Mouse (Mus musculus): ENCODE measurements around the gene Plin1. TPM values are rescaled to one million over a fixed set of nuclear protein-coding genes. Genes with fewer than 3 reads are reported as not detected.

Gene Plin1
- not detected for total RNA-seq (2021)
- long read RNA-seq, experiment 1, partial matches to known transcripts: 1 of 2 reads
- long read RNA-seq, experiment 1, other reads (novel, unspliced or antisense): 1 of 2 reads
- long read RNA-seq, experiment 2: 0 reads

- H3K4me3 ChIP-seq: no peak within 1 kb of the TSS
- intact Hi-C loops (cut with DNase I): no loop called here
- DNase-seq (ENCODE audit: extremely low spot score in 1 of 2, low spot score in 2 of 2): no peak
- no peak within 1 kb of the TSS for H3K27ac ChIP-seq
- no peak for TF ChIP-seq CTCF (IDR thresholded peaks at IDR 0.05)
Observed at GRCm38 (mm10) chr7:79732622-79733021, at the start of gene Plin1. Gene Plin1, minus strand, starts transcription at chr7:79732903.

GRCm38 (mm10) chr7:79782516-79782855, 49.8 kb upstream of the Plin1 start:
- TF ChIP-seq CTCF (IDR thresholded peaks at IDR 0.05): no peak
- H3K4me3 ChIP-seq: no peak overlapping the region
- intact Hi-C loops (cut with DNase I): no loop called here
- DNase-seq (ENCODE audit: extremely low spot score in 1 of 2, low spot score in 2 of 2): no peak
- H3K27ac ChIP-seq: no peak overlapping the region

GRCm38 (mm10) chr7:79781826-79782515, 49.3 kb upstream of the Plin1 start:
- no peak for DNase-seq (ENCODE audit: extremely low spot score in 1 of 2, low spot score in 2 of 2)
- TF ChIP-seq CTCF (IDR thresholded peaks at IDR 0.05): no peak
- Histone ChIP-seq H3K27ac (no peak overlapping the region), H3K4me3 (no peak overlapping the region)
- intact Hi-C loops (cut with DNase I): no loop called here

GRCm38 (mm10) chr7:79780647-79781626, 48.2 kb upstream of the Plin1 start:
- H3K4me3 ChIP-seq: peak overlapping the region; percentile 36
- intact Hi-C loops (cut with DNase I): no loop called here
- DNase-seq (ENCODE audit: extremely low spot score in 1 of 2, low spot score in 2 of 2): peak; percentile 61 to 75
- peak; percentile 99 for TF ChIP-seq CTCF (IDR thresholded peaks at IDR 0.05)
- H3K27ac ChIP-seq: no peak overlapping the region

GRCm38 (mm10) chr7:79771561-79772512, 39.1 kb upstream of the Plin1 start:
- intact Hi-C loops (cut with DNase I): no loop called here
- Histone ChIP-seq H3K27ac (peak overlapping the region; percentile 41; the same call in 1 of the 2 replicates), H3K4me3 (no peak overlapping the region)
- no peak for TF ChIP-seq CTCF (IDR thresholded peaks at IDR 0.05)
- DNase-seq (ENCODE audit: extremely low spot score in 1 of 2, low spot score in 2 of 2): no peak

GRCm38 (mm10) chr7:79769664-79770063, 37.0 kb upstream of the Plin1 start:
- no peak overlapping the region for H3K4me3 ChIP-seq
- intact Hi-C loops (cut with DNase I): no loop called here
- H3K27ac ChIP-seq: no peak overlapping the region
- TF ChIP-seq CTCF (IDR thresholded peaks at IDR 0.05): no peak
- no peak for DNase-seq (ENCODE audit: extremely low spot score in 1 of 2, low spot score in 2 of 2)

- no peak; the same call in 1 of the 2 replicates for TF ChIP-seq CTCF (IDR thresholded peaks at IDR 0.05)
- intact Hi-C loops (cut with DNase I): no loop called here
- DNase-seq (ENCODE audit: extremely low spot score in 1 of 2, low spot score in 2 of 2): no peak
- H3K4me3 ChIP-seq: no peak overlapping the region
- H3K27ac ChIP-seq: no peak overlapping the region
Observed at GRCm38 (mm10) chr7:79765991-79766390, 33.3 kb upstream of the Plin1 start.

GRCm38 (mm10) chr7:79762106-79762505, 29.4 kb upstream of the Plin1 start:
- no peak for DNase-seq (ENCODE audit: extremely low spot score in 1 of 2, low spot score in 2 of 2)
- intact Hi-C loops (cut with DNase I): no loop called here
- H3K4me3 ChIP-seq: no peak overlapping the region

GRCm38 (mm10) chr7:79761124-79761876, 28.6 kb upstream of the Plin1 start:
- no peak for TF ChIP-seq CTCF (IDR thresholded peaks at IDR 0.05)
- Histone ChIP-seq H3K4me3 (no peak overlapping the region), H3K27ac (no peak overlapping the region)
- no peak for DNase-seq (ENCODE audit: extremely low spot score in 1 of 2, low spot score in 2 of 2)
- intact Hi-C loops (cut with DNase I): no loop called here

More at GRCm38 (mm10) chr7:79762106-79762505, 29.4 kb upstream of the Plin1 start:
- no peak for TF ChIP-seq CTCF (IDR thresholded peaks at IDR 0.05)
- H3K27ac ChIP-seq: no peak overlapping the region

GRCm38 (mm10) chr7:79759766-79760165, 27.1 kb upstream of the Plin1 start:
- H3K27ac ChIP-seq: no peak overlapping the region
- intact Hi-C loops (cut with DNase I): no loop called here
- no peak for DNase-seq (ENCODE audit: extremely low spot score in 1 of 2, low spot score in 2 of 2)
- no peak for TF ChIP-seq CTCF (IDR thresholded peaks at IDR 0.05)
- H3K4me3 ChIP-seq: no peak overlapping the region
